Mouse (Mus musculus) brain, adult 2 months (tissue): ENCODE results near the gene Fbxw10.

Source experiments
- DNase-seq: peaks from one replicate; pipeline ENCODE4 v3.0.0; 2011; ENCODE audit warnings: low read depth, low spot score

Gene Fbxw10

DNA sequence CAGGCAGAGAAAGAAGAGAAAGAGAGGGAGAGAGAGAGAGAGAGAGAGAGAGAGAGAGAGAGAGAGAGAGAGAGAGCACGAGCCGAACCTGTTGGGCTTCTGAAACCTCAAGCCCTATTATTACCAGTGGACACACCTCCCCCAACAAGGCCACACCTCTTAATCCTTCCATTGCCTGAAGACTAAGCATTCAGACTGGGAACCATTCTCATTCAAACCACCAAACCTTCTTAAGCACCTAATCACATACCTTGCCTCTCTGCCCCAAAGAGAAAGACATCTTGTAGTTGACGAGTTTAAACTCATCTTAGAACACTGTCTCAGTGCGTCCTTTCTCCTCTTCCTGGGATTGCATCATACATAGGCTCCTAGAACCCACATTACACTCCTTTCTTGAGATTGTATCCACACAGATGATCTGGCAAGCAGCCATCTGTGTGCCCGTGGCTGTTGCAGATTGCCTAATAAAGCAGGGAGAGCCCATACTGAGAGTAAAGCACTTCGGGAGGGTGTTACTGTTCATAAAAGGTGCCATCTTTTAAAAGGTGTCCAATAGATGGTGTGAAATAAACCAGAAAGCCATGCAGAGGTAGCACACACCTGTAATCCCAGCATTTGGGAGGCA lies 57.1 kb downstream of the Fbxw10 start:
- DNase-seq, result no peak

DNA sequence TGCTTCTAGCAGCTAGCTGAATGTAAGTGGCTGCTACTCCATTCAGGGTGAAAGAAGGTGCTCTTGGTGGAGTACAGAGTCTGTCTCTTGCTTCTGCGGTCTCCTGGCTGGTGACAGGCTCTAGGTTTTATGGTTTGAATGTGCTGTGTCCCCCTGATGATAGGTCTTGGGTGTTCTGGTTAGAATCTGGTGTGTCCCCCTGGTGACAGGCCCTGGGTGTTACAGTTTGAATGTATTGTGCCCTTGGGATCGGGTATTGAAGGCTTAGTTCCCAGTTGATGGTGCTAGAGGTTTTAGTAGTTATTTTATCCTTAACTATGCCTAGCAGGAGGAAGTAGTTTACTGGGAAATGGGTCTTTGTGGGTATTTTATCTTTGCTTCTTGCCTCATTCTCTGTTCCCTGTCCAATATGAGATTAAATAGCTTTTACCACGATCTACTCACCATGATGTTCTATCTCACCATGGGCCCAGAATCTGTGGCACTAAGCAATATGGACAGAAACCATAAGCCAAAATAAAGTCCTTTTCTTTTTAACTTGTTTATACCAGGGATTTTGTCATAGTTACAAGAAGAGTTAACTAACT lies 62.9 kb downstream of the Fbxw10 start:
- DNase-seq, result no peak

DNA sequence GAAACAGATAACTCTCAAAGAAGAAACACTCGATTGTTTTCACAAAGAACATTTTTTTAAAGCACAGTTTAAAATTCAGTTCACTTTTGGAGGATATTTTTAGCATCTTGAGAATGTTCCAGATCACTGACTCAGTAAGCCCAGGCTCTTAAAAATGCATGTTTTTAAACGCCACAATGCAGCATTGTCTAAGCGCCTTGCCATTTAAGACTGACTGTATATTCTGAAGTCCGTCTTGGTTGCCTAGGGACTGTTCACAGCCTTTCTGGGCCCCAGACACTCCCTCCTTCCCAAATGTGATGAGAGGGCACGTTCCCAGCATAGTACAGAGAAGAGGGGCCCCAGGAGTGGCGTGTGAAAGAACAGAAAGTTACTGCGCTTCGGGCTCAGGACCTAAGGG lies 64.5 kb downstream of the Fbxw10 start:
- DNase-seq, result peak; percentile 74

- DNase-seq, result no peak
These were observed 66.3 kb downstream of the Fbxw10 start for GRCm38 (mm10) chr11:62913141-62913540.

GRCm38 (mm10) chr11:62914532-62914931 lies 67.7 kb downstream of the Fbxw10 start:
- peak; percentile 57 for DNase-seq

DNA sequence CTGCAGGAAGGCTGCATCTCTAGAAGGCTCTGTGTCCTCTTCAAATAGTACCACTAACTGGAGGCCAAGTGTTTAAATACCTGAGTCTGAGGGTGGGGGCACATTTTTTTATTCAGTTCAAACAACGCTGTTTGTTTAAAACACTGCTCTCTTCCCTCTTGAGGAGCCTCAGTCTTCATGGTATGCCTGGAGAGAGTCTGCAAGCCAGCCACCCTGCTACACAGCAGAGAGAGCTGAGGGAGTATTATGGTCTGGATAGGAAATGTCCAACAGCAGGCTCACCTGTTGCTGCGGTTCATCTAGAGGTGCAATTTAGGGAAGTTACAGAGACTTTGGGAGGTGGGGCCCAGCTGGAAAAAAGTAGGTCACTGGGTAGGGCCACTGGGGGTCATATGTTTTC lies 68.6 kb downstream of the Fbxw10 start:
- no peak for DNase-seq

DNA sequence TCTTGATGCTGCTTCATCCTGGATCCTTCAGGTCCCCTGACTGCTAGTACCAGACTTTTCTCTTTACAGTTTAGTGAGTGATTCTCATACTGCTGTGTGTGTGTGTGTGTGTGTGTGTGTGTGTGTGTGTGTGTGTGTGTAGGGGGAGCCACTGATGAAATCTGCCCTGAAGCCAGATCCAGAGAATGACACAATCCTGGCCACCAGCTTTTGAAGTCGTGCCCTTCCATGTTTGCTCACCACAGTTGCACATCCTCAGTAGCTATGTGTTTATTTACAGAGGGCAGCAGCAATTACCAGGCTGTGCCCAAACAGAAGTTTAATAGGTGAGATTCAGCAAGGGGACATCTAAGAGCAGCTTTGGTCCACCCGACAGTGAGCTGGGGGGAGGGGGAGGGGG lies 69.9 kb downstream of the Fbxw10 start:
- no peak for DNase-seq

DNA sequence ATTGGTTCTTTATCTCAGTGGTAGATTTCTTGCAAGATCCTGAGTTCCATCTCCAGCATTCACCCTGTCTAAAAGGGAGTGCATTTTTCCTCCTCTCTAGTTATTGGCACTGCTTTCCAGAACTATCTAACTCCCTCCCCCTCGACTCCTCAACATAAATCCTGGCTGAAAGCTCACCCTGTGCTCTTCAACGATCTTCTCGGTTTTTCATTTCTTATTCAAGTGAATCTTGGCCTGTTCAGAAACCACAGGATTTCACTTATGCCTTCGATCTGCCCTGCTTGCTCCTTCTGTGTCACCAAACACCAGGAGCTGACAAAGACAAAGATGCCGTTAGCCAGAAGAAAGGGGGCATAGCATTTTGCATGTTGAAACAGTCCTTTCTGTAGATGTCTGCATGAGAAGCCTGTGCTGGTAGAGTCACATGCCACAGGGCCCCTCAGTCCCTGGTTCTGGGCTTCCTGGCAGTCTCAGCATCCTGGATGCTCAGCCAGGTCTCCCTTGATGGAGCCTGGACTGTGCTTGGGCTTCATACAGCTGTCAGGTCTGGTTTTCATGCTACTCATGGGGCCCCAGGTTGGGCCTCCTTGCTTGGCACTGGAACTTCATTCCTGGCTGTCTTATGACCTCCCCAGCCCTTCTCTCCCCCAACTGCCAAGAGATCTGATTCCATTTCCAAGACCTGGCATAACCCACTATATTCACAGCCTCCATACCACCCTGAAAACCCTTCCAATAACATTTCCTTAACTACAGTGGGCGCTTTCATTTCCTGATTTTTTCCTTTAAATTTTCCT lies 73.3 kb downstream of the Fbxw10 start:
- DNase-seq, result peak; percentile 30

DNA sequence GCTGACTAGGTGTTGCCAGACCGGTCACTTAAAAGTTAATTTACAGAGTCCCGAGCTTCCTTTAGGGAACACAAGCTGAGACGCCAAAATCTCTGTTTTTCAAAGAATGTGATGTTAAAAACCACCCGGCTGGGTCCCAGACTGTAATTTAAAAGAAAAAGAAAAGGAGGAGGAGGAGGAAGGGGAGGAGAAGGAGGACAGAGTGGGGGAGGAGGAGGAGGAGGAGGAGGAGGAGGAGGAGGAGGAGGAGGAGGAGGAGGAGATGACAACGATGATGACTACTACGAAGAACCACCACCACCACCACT lies 73.8 kb downstream of the Fbxw10 start:
- no peak for DNase-seq

DNA sequence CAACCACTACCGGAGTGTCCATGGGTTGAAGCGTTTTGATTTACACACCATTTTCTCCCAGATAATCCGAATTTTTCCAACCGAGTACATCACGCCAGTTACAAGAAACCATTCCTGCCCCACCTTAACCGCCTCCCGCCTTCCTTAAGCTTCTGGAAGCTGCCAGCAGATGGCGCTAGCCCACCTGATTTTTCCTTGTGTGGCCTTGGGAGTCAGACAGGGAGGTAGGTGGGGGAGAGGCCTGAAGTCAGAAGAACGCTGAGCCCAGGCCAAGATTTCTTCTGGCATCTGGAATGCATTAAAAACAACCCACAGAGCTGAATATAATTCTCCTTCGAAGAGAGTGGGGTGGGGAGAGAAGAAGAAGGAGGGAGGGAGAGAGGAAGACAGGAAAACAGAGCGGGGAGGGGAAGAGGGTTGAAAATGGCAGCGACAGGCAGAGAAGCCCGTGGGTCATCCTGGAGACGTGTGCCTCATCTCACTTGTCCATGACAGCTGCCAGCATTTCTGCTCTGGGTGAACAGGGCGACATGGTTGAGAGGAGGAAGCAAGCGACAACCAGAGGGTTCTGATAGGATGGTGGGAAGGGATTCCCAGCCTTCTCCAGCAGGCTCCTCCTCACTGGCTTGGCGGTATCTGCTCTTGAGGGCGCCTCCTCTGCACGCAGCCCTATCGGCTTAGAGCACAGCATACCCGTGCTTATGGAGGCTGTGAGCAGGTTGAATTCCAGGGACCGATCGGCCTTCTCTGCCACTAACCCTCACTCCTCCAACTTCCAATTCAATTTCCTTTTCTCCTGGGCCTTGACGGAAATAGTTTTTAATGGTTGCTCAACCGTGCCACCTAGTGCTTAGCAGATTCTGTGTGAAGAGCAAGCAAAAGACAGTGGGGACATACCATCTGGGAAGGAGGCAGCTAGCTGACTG lies 74.4 kb downstream of the Fbxw10 start:
- DNase-seq, result peak; percentile 97

DNA sequence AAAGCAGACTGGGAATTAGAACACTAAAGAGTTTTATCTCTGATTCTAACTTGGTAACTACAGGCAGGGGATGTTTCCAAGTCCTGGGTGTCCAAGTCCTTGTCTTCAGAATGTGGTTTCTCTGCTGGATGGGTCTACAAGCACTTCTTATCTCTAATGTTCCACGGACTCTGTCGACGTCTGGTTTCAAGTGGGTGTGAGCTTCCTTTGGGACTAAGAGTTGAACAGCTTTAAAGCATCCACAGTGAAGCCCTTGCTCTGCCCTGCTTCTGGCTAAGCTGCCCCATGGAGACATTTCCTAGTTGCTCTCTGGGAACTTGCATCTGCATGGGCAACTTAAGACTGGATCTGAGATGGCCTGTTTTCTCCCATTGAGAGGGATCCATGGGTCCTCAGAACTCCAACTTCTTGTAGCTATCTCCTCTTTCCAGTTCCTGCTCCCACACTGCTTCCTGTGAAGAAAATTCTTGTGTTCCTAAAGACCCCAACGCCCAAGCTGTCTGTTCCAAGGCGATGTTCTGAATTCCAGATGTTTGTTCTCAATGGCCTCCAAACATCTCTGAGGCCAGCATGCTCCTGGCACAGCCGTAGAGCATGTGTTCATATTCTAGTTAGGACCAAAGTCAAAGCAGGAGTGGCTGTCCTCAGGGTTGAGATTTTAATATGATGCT lies 77.4 kb downstream of the Fbxw10 start:
- DNase-seq, result no peak
